Mouse (Mus musculus): ENCODE data around the gene Zfp593. TPM values are rescaled to one million over a fixed set of nuclear protein-coding genes. Genes with fewer than 3 reads are reported as not detected.

Zfp593 gene
- polyA plus RNA-seq, 1 experiment from 2014 or later, result 18.6 TPM

DNA sequence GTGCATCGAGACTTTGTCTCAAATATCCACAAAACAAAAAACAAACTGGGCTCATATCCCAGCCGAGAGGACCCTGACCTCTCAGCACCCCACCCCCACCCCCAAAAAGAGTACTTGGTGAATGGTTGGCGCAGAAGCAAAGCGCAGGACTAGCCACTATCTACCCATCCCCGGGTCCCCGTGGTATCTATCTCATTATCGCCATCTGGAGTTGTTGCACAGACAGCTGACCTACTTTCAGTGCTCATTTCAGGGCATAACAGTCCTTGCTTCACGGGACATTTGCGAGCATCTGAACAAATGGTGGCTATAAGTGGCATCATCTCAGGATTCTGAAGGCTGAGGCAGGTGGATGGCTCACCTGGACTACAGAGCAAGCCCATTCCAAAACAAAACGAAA is 6.7 kb downstream of the Zfp593 start:
- Histone ChIP-seq H3K9ac (no peak overlapping the region), H3K27me3 (replicated peaks) (peaks cover 25% of the 10 kb centered on the region), H3K9me3 (no peaks in the 10 kb centered on the region), H3K27ac (no peak overlapping the region), H3K4me2 (replicated peaks) (no peak overlapping the region), H3K4me1 (no peaks in the 10 kb centered on the region), H3K36me3 (no peaks in the 10 kb centered on the region), H3K4me3 (no peak overlapping the region)
- no peak for ATAC-seq (ENCODE audit: low FRiP score, low read depth)
- WGBS, result 15% methylated on average over 10 of the region's 10 CpGs

DNA sequence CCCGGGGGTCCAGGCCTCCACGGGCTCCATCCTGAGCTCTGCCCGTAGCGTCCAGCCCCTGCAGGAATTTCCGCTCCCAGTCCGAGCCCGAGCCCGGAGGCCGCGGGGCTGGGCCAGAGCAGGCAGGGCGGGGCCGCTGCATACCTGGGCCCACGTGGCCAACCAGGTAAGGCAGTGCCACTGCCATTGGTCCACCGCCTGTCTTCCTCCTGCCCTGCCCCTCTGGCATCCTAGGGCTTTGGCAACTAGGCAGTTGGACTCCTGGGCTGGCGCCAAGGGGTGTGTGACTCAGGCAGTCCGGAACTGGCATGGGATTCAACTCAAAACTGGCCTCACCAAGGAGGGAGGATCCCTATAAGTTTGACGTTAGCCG is 7.1 kb downstream of the Zfp593 start, which contains the start of gene Cnksr1:
Gene Cnksr1 (minus strand): TSS at position 121 of the 373 bp plus-strand sequence.
- H3K9ac ChIP-seq, result no peak within 1 kb of the TSS
- no peak within 1 kb of the TSS for H3K27ac ChIP-seq
- H3K4me1 ChIP-seq, result no peaks in the 10 kb centered on the region
- peaks cover 25% of the 10 kb centered on the region for H3K27me3 ChIP-seq (replicated peaks)
- ATAC-seq (ENCODE audit: low FRiP score, low read depth), result no peak
- peak within 1 kb of the TSS; percentile 16; the same call in 1 of the 2 replicates for H3K4me2 ChIP-seq (replicated peaks)
- no peaks in the 10 kb centered on the region for H3K9me3 ChIP-seq
- no peak within 1 kb of the TSS for H3K4me3 ChIP-seq
- no peaks in the 10 kb centered on the region for H3K36me3 ChIP-seq
- WGBS, result 1% methylated on average over 18 of the region's 18 CpGs

DNA sequence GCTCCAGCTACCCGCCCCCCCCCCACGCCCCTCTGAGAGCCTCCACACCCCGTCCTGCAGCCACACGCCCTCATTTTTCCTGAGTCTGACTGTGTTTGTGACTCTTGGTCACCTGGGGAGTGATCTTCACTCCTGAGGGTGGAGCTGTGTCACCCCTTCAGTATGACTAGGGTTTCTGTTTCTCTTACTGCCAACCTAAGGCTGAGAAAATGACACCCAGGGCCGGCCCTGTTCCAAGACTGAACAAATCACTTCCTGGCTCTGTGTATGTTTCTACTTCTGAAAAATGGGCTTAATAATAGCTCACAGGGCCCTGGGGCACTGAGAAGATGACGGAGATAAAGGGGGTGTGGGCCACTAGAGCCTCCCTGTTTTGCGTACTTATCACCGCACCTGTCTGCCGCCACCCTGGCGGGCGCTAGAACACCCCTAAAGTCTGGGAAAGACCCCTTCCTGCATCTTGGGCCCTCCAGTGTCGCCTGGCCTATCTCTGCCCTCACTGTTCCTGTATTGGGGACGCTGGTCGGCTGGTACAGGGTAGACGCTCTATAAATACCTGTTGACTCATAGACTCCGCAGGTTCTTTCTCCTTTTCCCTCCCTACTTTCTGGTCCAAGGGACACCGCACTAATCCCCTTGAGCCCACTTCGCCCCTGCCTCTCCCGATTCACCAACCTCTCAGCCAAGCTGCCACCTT is 7.7 kb downstream of the Zfp593 start:
- Histone ChIP-seq H3K27ac (no peak overlapping the region), H3K4me1 (no peaks in the 10 kb centered on the region), H3K36me3 (no peaks in the 10 kb centered on the region), H3K27me3 (replicated peaks) (peaks cover 25% of the 10 kb centered on the region), H3K4me2 (replicated peaks) (peak overlapping the region; percentile 16; the same call in 1 of the 2 replicates), H3K9ac (no peak overlapping the region), H3K4me3 (no peak overlapping the region), H3K9me3 (no peaks in the 10 kb centered on the region)
- WGBS, result 30% methylated on average over 19 of the region's 19 CpGs
- ATAC-seq (ENCODE audit: low FRiP score, low read depth), result no peak

DNA sequence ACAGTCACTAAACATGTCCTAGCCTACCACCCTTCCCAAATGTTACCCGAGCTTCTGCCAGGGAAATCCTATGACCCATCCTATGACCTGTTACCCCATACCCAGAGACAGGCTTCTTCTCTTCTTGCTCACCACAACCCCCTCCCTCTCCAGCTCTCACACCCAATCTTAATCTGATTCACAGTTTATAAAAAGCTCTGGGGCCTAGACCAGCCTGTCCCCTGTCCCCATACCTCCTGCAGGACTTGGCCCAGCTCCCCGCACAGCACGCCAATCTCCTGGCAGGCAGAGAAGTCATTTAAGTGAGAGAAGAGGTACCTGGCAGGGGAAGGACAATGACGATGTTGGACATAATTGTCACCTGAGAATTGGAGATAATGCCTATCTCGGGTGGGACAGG is 10.5 kb downstream of the Zfp593 start:
- no peaks in the 10 kb centered on the region for H3K4me1 ChIP-seq
- no peak overlapping the region for H3K27ac ChIP-seq
- H3K27me3 ChIP-seq (replicated peaks), result peaks cover 25% of the 10 kb centered on the region
- 87% methylated on average over 5 of the region's 5 CpGs for WGBS
- no peak overlapping the region for H3K9ac ChIP-seq
- no peaks in the 10 kb centered on the region for H3K36me3 ChIP-seq
- H3K9me3 ChIP-seq, result no peaks in the 10 kb centered on the region
- H3K4me3 ChIP-seq, result no peak overlapping the region
- no peak overlapping the region for H3K4me2 ChIP-seq (replicated peaks)
- ATAC-seq (ENCODE audit: low FRiP score, low read depth), result no peak

DNA sequence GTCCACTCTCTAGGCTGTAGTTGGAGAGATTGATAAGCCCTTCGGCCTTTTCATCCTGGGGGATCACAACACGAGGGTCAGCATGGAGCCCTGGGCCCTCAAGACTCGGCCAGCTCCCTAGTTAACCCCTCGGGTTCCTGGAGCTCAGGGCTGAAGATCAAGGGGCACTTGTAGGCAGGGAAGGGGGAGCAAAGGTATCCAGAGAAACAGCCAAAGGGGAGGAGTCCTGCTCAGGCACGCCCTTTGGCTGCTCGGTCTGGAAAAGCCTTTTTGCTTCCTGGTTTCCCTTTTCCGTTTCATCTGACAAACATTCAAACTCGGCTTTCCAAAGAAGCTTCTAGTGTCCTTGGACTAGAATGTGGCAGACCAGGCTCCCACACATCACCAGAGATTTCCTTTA is 15.0 kb downstream of the Zfp593 start:
- H3K4me3 ChIP-seq, result no peak overlapping the region
- no peaks in the 10 kb centered on the region for H3K9me3 ChIP-seq
- no peak for ATAC-seq (ENCODE audit: low FRiP score, low read depth)
- H3K4me1 ChIP-seq, result no peaks in the 10 kb centered on the region
- H3K36me3 ChIP-seq, result no peaks in the 10 kb centered on the region
- no peak overlapping the region for H3K27ac ChIP-seq
- H3K9ac ChIP-seq, result no peak overlapping the region
- H3K4me2 ChIP-seq (replicated peaks), result no peak overlapping the region
- H3K27me3 ChIP-seq (replicated peaks), result no peaks in the 10 kb centered on the region
- WGBS, result 40% methylated on average over 8 of the region's 8 CpGs

DNA sequence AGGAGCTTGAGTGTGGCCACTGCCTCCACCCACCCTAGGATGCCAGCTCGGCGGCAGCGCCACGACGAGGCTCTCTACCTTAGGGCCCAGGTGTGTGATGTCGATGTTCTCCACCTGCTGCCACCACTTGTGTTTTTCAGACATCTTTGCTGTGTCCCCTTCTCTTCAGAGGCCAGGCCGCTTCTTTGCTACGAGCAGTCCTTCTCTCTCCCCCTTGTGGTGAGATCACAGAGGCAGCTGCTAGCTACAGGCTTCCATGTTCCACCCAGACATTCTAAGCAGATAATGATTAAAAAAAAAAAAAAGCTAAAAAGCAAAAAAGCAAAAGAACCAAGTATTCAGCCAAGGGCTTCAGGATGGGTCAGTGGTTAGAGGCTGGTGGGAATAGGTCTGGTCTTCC is 18.2 kb downstream of the Zfp593 start, which contains the start of gene Catsper4:
Gene Catsper4 (minus strand): TSS at position 190 of the 400 bp plus-strand sequence.
- WGBS, result 77% methylated on average over 8 of the region's 8 CpGs
- no peak within 1 kb of the TSS for H3K9ac ChIP-seq
- H3K27me3 ChIP-seq (replicated peaks), result no peaks in the 10 kb centered on the region

DNA sequence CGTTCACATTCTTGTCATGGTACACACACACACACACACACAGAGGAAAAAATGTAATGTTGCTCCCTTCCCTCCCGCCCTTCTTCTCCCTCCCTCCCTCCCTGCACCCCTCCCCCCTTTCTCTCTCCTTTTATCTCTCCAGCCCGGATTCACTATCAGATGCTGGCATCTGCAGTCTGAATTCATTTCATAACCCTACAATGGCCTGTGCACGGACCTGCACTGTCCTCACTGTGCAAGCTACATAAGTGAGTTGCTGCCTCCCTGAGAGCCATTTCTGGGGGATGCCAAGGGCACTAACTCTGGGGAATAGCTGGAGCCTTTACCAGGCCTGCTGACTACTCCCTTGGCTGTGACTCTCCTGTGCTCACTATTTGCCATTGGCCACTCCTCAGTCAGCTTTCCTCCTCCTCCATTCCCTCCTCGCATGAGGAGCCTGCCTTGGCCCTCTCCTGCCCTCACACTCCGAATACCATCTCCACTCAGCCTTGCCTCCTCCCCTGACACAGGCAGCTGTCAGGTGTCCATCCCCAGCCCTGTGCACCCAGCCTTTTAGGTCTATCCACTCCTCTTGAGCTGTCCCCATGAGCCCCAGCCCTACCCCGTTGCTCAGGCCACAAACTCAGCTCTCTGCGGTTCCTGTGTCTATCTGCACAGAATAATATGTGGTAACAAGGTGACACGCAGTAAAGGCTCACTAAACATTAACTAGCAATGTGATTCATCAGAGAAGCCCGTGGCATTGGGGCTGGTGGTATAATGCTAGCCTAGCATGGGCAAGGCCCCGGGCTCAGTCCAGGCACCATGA is 22.4 kb downstream of the Zfp593 start:
- Histone ChIP-seq H3K9me3 (no peaks in the 10 kb centered on the region), H3K9ac (no peak overlapping the region), H3K36me3 (no peaks in the 10 kb centered on the region), H3K27me3 (replicated peaks) (no peaks in the 10 kb centered on the region), H3K27ac (no peak overlapping the region), H3K4me3 (no peak overlapping the region), H3K4me1 (no peaks in the 10 kb centered on the region), H3K4me2 (replicated peaks) (no peak overlapping the region)
- WGBS, result 67% methylated on average over 11 of the region's 11 CpGs
- no peak for ATAC-seq (ENCODE audit: low FRiP score, low read depth)

More for the DNA sequence above, 18.2 kb downstream of the Zfp593 start, which contains the start of gene Catsper4:
- H3K27ac ChIP-seq, result no peak within 1 kb of the TSS
- no peak within 1 kb of the TSS for H3K4me2 ChIP-seq (replicated peaks)
- H3K4me3 ChIP-seq, result no peak within 1 kb of the TSS
- no peaks in the 10 kb centered on the region for H3K9me3 ChIP-seq
- H3K4me1 ChIP-seq, result no peaks in the 10 kb centered on the region
- ATAC-seq (ENCODE audit: low FRiP score, low read depth), result no peak
- H3K36me3 ChIP-seq, result no peaks in the 10 kb centered on the region

DNA sequence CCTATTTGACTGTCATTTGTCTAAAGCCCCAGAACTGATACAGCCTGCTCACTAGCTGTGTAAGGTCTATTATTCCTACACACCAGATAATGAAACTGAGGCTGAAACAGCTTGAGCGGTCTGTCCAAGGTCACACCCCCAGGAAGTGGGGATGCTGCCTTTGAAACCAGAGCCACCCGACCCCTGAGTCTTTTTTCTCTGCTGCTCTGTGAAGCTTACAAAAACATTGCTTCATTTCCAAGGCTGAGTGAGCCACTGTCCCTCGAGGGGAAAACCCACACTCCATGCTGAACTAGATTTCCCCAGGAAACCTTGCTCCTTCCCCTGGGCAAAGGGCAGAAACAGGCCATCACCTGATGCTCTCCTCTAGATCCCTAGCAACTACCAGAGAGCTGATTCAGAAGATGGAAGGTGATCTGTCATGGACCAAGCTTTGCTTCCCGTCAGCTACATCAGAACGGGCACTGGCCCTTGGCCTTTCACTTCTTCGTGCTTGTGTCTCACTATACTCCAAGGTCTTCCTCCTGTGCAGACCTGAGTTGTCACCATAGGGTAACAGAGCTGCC is 38.8 kb downstream of the Zfp593 start:
- ATAC-seq (ENCODE audit: low FRiP score, low read depth), result no peak

DNA sequence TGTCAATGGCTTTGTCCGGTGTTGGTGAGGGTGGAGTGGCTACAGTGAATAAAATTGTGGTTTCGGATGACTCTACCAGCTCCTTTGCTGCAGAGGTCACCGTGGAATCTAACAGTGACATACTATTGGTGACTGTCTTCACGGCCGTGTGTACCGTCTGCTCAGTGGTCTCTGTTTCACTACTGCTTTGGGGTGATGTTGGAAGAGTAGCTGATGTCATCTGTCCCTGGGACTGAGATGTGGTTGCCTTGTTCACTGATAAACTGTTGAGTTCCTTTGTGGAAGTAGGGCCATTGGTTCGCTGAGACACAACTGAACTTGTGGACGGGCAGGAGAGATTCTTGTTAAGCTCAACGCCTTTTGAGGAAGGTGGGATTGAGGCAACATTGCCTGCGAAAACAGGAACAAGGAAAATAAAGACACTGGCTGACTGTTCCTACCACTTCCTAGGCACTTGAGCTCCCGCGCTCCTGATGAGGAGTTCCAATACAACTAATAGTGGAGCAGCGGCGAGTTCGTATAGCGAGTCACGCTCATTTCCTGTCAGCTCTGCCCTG is 42.0 kb downstream of the Zfp593 start:
- Histone ChIP-seq H3K9ac (no peak overlapping the region), H3K27ac (no peak overlapping the region), H3K27me3 (replicated peaks) (no peaks in the 10 kb centered on the region), H3K36me3 (no peaks in the 10 kb centered on the region), H3K4me2 (replicated peaks) (no peak overlapping the region), H3K4me3 (no peak overlapping the region), H3K4me1 (no peaks in the 10 kb centered on the region), H3K9me3 (no peaks in the 10 kb centered on the region)
- WGBS, result 88% methylated on average over 17 of the region's 17 CpGs
- no peak for ATAC-seq (ENCODE audit: low FRiP score, low read depth)

More for the DNA sequence above, 38.8 kb downstream of the Zfp593 start:
- Histone ChIP-seq H3K27ac (no peak overlapping the region), H3K9me3 (no peaks in the 10 kb centered on the region), H3K36me3 (no peaks in the 10 kb centered on the region), H3K9ac (no peak overlapping the region), H3K4me1 (no peaks in the 10 kb centered on the region), H3K4me2 (replicated peaks) (no peak overlapping the region), H3K27me3 (replicated peaks) (no peaks in the 10 kb centered on the region), H3K4me3 (no peak overlapping the region)
- WGBS, result 73% methylated on average over 6 of the region's 6 CpGs

DNA sequence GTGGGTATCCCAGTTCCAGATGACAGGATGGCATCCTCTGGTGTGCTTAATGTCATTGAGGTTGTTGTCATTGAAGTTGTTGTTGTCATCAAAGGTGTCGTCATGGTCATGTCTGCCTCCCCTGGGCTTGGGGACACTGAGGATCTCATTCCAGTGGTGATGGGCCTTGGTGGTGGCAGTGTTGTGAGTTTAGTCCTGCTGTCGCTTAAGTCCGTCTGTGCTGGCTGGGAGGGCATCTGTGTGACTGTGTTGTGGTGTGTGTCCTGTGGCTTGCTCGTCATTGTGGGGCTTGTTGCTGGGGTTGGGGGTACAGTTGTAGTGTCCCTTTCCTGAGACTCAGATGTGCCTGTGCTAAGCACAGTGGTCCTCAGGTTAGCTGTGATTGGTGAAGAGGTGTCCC is 42.5 kb downstream of the Zfp593 start, which contains the start of gene Gm7534:
Gene Gm7534 (minus strand): TSS at position 101 of the 400 bp plus-strand sequence.
- H3K4me1 ChIP-seq, result no peaks in the 10 kb centered on the region
- no peaks in the 10 kb centered on the region for H3K27me3 ChIP-seq (replicated peaks)
- no peak for ATAC-seq (ENCODE audit: low FRiP score, low read depth)
- no peak within 1 kb of the TSS for H3K9ac ChIP-seq
- H3K4me3 ChIP-seq, result no peak within 1 kb of the TSS
- no peak within 1 kb of the TSS for H3K27ac ChIP-seq
- no peaks in the 10 kb centered on the region for H3K9me3 ChIP-seq
- no peaks in the 10 kb centered on the region for H3K36me3 ChIP-seq
- no peak within 1 kb of the TSS for H3K4me2 ChIP-seq (replicated peaks)
- WGBS, result 96% methylated on average over 4 of the region's 4 CpGs

DNA sequence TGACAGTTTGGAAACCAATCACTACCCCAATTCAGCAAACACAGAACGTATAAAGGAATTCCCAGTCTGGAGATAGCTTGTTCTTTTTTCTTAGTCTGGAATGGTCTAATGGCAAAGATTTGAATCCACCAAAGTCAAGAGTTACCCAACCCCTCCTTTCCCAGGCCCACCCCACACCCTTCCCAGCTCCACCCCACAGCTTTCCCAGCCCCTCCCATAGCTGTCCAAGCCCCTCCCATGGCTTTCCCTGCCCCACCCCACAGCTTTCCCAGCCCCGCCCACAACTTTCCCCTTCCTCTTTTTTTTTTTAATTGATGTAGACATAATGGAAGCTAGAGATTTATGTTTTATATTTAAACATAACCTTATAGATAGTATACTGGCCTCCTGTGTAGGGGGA is 46.0 kb downstream of the Zfp593 start:
- H3K4me1 ChIP-seq, result no peaks in the 10 kb centered on the region
- H3K4me2 ChIP-seq (replicated peaks), result no peak overlapping the region
- WGBS, result 76% methylated on average over 2 of the region's 2 CpGs
- ATAC-seq (ENCODE audit: low FRiP score, low read depth), result no peak
- no peak overlapping the region for H3K4me3 ChIP-seq
- H3K9ac ChIP-seq, result no peak overlapping the region
- H3K27ac ChIP-seq, result no peak overlapping the region
- no peaks in the 10 kb centered on the region for H3K9me3 ChIP-seq
- H3K36me3 ChIP-seq, result no peaks in the 10 kb centered on the region
- H3K27me3 ChIP-seq (replicated peaks), result no peaks in the 10 kb centered on the region

Measured in neural tube, embryonic 12.5 days (tissue).